Mouse (Mus musculus) ovary, postnatal 14 days (tissue): ENCODE results near the gene Etnk1.
"Not testable (repeated sequence)": the region's sequence is repeated elsewhere in the genome, so short reads cannot be mapped to it uniquely, and the experiment has no call there.

Experiments
- DNase-seq: peaks from one replicate; pipeline ENCODE4 v3.0.0; 2022; ENCODE audit warnings: low spot score

The Etnk1 gene

GRCm38 (mm10) chr6:143166452-143167357 is at the start of gene Etnk1:
Etnk1 (plus strand) TSS chr6:143167221.
- peak; percentile 95 for DNase-seq

- DNase-seq, result no peak
Observed at GRCm38 (mm10) chr6:143119325-143119724, 47.7 kb upstream of the Etnk1 start.

- DNase-seq, result no peak
Observed at GRCm38 (mm10) chr6:143125721-143126120, 41.3 kb upstream of the Etnk1 start.

- no peak for DNase-seq
Observed at GRCm38 (mm10) chr6:143129466-143129865, 37.6 kb upstream of the Etnk1 start.

GRCm38 (mm10) chr6:143129952-143130351 is 37.1 kb upstream of the Etnk1 start:
- DNase-seq, result no peak

GRCm38 (mm10) chr6:143130411-143130810 is 36.6 kb upstream of the Etnk1 start:
- DNase-seq, result no peak

- no peak for DNase-seq
Observed at GRCm38 (mm10) chr6:143131895-143132652, 34.9 kb upstream of the Etnk1 start.

- DNase-seq, result no peak
Observed at GRCm38 (mm10) chr6:143133150-143133549, 33.9 kb upstream of the Etnk1 start.

GRCm38 (mm10) chr6:143135097-143135496 is 31.9 kb upstream of the Etnk1 start:
- no peak for DNase-seq

- no peak for DNase-seq
Observed at GRCm38 (mm10) chr6:143136688-143137087, 30.3 kb upstream of the Etnk1 start.

GRCm38 (mm10) chr6:143137341-143137740 is 29.7 kb upstream of the Etnk1 start:
- no peak for DNase-seq

- DNase-seq, result no peak
Observed at GRCm38 (mm10) chr6:143139417-143139816, 27.6 kb upstream of the Etnk1 start.

GRCm38 (mm10) chr6:143140884-143141283 is 26.1 kb upstream of the Etnk1 start:
- DNase-seq, result no peak

GRCm38 (mm10) chr6:143141624-143142592 is 25.1 kb upstream of the Etnk1 start:
- DNase-seq, result not testable (repeated sequence)

GRCm38 (mm10) chr6:143142861-143143260 is 24.2 kb upstream of the Etnk1 start:
- DNase-seq, result no peak

- no peak for DNase-seq
Observed at GRCm38 (mm10) chr6:143143321-143143720, 23.7 kb upstream of the Etnk1 start.

GRCm38 (mm10) chr6:143143775-143144273 is 23.2 kb upstream of the Etnk1 start:
- no peak for DNase-seq

- DNase-seq, result no peak
Observed at GRCm38 (mm10) chr6:143144556-143144955, 22.5 kb upstream of the Etnk1 start.

GRCm38 (mm10) chr6:143145051-143145450 is 22.0 kb upstream of the Etnk1 start:
- no peak for DNase-seq

- no peak for DNase-seq
Observed at GRCm38 (mm10) chr6:143146756-143147155, 20.3 kb upstream of the Etnk1 start.

GRCm38 (mm10) chr6:143148868-143149267 is 18.2 kb upstream of the Etnk1 start:
- no peak for DNase-seq
